Mouse (Mus musculus) Muller cell, postnatal 12 days (primary cell): Measurements from ENCODE around the gene Opcml.
A peak's percentile ranks its signal among the peaks of the same experiment; 100 is the strongest.

Source experiments
- DNase-seq: peaks from one replicate; pipeline ENCODE4 v3.0.0-alpha.2; 2015; ENCODE audit errors: inconsistent ontology term

The Opcml gene

DNA sequence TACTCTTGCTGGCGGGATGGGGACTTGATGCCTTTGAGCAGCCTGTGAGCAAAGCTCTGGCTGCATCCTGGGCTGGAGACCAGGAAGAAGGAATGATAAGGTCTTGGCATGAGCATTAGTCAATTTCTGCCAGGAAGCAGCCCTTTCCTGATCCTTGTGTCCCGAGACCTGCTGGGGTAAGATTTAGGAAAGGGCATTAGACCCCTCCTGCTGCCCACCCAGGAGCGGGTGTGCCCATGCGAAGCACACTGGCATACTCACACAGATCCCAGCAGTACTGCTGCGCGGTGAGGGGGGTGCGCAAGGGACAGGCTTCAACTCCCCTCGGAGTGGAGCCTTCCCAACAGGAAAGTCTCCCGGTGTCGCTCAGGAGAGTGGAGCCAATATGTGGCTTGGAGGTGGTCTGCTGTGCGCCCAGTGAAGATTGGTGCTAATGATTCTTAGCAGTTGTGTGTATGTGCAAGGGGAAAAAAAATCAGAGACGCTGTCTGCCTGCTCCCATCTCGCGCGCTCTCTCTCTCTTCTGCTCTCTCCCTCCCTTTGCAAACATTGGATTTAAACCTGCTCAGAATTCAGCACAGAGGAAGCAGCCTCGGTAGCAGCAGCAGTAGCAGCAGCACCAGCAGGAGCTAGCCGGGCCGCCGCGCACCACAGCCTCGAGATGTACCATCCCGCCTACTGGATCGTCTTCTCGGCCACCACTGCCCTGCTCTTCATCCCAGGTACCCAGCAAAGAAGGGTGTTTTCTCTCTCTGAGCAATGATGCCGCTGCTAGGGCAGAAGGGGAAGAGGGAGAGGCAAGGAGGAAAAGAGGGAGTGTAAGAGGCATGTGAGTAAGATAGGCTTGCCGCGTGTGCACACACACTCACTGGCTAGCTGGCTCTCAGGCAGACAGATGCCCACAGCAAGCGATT lies at the start of gene Opcml:
Opcml (plus strand) TSS at position 51 of the 914 bp plus-strand sequence.
- peak; percentile 51 for DNase-seq

DNA sequence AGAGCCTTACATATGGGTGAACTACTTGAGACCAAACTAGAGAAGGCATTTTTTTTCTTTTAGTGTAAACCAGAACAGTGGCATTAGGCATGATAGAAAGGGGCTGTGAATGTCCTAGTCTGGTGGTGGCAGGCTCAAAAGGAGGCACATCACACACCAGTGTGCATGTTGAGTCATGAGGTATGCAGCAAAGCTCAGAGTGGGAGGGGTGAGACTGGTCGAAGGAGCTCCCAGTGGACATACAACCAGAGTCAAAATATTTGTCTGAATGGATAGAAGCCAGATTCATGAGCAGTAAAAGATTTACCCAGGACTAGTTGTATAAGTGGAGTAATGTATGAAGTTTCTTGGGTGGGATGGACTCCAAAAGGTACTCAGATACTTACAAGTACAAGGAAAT lies 31.9 kb upstream of the Opcml start:
- peak; percentile 9 for DNase-seq

DNA sequence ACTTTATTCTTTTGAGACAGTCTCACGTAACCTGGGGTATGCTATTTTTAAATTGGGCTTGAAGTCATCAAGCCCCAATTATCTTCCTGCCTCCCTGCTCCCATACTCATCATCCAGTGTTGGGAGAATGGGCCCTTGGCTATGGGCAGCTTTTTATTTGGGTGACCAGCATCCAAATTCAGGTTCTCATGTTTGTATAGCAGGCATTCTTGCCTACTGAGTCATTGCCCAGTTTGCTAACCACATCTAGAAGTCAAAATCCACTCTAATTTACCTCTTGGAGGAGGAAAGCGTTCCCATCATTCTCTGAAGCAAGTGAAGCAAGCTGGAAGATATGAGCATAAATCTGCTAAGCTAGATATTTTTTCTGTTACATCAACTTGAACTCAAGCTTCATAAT lies 29.4 kb upstream of the Opcml start:
- DNase-seq = peak; percentile 84

DNA sequence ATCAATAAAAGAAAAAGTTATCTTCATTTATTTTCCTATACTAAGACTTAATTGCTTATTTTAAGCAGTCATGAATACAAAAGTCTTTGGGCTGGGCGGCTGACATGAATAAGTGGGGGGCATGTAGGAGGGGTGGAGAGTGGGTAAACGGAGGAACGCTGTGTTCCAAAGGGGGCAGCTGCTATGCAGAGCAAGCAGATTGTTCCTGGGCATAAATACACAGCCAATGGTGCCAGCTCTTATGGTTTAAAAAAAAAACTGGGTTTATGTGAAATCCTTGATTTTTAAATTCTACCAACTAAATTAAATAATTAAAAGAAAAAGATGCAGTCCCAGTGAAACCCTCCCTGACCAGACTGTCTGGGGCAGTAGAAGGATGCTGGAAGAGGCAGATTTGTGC lies 24.1 kb upstream of the Opcml start:
- no peak for DNase-seq

DNA sequence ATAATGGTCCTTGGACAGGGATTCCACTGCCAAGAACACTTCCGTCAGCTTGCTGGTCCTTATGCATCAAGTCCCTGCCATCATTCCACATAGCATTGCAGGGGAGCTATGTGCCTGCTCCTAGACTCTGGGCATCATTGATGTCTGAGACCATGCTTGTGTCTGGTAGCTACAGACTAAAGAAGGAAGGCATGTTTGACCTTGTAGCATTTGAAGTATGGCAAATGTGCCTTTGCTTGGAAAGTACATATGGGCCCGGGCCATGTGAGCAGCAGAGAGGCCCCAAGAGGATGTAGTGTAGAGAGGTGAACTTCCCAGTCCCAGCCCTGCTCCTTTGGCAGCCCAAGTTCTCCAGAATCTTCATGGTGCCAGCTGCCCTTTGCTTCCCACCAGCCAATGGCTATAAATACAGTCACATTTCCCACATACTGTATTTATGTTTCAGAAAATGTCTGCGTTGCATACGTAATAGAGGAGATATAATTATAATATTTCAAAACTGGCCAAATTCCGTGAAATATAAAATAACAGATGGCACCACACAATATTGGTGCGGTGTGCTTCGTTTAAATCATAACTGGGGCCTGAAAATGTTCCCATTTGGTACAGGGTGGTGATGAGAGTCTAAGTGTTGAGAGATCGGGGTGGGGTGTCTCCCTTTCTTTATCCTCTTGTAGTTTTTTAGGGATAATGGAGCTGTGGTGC lies 23.2 kb upstream of the Opcml start:
- DNase-seq = no peak

DNA sequence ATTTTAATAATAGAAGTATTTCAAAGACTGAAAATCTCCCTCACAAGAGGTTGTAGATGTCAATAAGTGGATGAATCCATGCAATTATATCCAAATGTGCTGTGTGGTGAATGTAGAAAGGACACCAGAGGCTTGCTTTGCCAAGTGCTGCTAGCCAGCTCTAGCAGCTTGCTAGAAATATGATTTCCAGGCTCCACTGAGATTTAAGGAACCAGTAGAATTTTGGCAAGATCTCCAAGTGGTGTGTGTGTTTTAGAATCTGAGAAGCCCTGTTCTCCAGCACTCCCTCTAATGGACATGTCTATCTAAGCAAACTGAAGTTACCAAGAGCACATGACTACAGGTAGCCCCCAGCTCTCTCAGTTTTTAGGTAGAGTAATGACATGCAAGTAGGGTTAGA lies 21.8 kb upstream of the Opcml start:
- no peak for DNase-seq

DNA sequence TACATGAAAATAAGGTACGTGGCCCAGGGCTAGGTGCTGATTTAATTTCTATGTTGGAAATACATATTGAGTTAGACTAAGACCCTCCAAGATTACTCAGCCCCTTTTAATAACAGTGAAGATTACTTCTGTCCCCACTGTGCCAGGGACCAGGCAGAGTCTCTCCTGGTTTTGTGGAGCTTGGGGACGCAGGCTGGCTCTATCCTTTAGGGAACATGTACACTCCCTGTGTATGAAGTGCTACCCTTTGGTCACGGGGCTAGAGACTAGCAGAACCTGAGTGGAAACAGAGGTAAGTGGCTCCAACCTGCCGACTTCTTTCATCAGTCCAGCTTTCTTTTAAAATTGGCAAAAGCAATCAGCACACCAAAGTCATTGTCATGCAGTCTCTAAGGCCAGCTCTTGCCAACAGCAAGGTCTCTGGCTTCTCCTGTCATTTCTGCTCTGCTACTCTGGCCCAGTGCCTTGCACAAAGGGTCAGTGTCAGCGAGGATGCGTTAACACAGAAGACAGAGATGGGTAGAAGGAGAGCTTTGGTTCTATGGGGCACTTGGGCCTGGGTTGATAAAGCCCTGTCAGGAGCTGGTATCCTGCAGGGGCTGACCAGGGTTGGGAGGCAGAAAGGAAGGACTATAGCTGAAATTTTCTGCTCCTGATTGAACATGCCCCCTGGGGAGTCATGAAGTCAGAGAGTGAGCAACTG lies 9.1 kb upstream of the Opcml start:
- DNase-seq = no peak

DNA sequence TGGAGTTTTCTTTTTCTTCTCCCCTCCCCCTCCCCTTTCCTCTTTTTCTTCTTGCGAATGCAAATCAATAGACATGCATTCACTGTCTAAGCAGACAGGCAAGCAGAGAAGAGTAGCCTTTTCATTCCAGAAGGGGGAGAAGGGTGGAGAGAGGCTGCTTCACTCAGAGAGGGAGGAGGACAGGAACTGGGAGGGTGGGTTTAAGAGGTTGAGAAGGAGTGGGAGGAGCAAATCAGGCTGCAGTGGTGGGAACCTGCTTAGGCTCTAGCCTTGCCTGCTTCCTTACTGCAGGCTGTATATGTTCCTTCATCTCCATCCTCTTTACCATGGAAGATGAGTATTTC lies 8.6 kb upstream of the Opcml start:
- DNase-seq = no peak

DNA sequence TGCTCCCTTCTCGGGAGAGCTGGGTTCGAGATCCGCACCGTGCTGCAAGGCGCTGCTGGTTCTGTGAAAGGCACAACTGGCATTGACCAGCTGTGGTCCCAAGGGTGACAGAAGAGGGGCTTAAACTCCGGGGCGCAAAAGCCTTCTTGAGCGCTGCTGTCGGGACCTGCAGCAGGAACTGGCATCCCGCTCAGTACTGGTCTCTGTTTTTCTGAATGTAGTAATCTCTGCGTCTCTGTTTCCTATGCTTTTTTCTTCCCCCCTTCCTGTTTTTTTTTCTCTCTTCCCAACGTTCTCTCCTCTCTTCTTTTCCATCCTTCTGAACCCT lies 1.0 kb downstream of the Opcml start:
- DNase-seq = no peak

DNA sequence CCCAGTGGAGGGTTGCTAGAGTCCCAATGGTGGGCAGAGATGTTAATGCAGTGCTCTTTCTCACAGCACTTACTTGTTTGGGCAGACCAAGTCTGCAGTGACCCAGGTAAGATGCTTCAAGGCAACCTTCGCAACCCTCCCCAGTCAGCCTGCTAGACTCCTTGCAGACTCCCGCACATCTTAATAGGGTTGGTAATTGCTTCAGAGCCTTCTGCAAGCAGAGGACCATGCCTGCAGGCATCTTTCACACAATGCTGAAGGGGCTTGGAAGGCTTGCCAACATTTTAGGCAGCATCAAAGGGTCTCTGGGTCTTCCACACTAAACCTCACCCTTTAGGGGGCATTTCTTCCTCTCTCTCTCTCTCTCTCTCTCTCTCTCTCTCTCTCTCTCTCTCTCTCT lies 1.7 kb downstream of the Opcml start:
- DNase-seq = no peak

DNA sequence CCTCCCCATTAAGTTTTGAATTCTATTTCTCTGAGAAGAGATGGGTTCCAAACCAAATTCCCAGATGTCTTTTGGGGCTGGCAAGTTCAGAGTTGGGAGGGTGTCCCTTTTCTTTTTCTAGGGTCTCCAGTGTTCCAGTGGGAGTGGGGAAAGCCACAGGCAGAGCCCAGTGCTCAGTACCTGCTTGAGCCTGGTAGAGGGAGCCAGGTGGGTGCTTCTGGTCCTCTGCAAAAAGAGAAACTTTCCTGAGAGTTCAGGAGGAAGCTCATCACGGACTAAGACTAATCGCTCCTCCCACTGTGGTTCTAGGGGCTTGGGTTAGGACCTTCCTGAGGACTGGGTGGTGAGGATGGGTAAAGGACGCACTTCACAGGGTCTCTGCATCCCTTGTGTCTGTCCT lies 2.4 kb downstream of the Opcml start:
- DNase-seq = no peak

DNA sequence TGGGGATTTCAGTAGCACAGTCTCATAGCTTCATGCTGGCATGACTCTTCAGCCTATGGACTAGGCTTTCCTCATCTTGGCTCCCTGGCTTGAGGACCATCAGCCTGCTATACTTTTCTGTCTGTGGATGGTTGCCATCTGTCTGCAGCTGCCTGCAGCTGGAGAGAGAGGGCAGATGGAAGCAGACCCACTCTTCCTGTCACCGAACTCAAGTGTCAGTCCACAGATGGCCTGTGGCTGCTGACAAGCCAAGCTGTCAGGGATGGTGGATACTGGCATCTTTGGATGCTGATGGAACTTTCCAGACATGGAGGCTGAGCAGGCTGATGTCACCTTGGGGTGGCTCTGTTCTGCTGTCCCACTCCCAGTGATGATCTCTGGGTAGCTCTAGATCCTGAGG lies 6.0 kb downstream of the Opcml start:
- DNase-seq = no peak

DNA sequence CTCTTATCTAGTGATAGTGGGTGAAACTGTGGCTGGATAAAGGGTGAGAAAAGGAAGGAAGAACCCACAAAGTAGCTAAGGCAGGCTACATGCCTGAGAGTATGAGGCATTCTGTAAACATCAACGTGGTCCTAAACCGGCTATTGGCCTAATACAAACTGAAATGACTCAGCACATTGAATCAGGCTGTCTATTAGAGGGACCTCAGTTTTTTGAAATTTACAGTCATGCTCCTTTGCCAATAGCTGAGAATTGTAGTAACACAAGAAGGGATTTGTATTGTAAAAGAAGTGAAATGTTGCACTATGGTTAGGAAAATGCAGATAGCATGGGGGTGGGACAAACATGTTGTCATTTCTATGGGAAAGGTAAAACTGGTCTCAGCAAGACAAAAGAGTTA lies 10.4 kb downstream of the Opcml start:
- peak; percentile 52 for DNase-seq

DNA sequence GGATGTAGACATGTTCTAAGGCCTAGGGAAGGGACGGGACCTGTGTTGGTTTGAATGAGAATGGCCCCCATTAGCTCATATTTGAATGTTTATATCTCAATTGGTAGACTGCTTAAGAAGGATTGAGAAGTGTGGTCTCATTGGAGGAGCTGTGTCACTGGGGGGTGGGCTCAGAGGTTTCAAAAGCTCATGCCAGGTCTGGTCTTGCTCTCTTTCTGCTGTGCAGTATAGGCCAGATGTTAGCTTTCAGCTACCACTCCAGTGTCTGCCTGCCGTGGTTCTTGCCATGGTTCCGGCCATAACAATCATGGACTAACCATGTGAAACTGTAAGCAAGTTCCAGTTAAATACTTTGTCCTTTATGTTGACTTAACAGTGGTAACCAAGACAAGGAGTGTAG lies 11.2 kb downstream of the Opcml start:
- DNase-seq = no peak

DNA sequence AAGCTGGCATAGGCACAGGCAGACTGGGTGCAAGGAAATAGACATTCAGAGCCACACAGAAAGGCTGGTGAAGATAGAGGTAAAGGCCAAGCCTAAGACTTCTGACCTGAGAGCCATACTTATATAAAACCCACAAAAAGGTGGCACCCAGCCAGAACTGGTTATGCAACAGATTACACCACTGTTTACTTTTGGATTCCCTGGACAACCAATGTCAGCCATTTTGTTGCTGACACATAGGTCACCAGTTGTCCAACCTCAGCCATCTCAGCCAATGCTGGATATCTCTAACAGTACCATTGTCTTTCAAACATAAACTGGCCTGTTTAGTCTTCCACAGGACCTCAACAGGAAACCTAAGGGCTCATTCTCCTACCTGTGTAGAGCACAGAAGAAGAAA lies 11.8 kb downstream of the Opcml start:
- DNase-seq = no peak

DNA sequence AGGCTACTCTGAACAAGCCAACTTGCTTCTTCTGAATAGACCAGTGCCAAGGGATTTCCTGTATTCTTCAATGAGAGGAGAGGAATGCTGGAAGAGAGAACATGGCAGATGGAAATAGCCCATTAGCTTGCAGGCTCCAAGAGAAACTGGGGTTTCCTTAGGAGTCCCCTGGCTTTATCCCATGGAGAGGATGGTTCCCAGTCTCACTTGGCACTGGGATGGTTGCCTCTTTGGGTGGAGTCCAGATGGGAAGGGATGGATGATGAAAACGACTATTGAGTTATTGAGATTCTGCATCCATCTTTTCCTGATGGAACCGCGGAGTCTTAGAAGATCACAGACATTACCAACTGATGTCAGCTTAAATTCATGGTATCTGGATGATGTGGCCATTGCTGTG lies 13.9 kb downstream of the Opcml start:
- DNase-seq = no peak

DNA sequence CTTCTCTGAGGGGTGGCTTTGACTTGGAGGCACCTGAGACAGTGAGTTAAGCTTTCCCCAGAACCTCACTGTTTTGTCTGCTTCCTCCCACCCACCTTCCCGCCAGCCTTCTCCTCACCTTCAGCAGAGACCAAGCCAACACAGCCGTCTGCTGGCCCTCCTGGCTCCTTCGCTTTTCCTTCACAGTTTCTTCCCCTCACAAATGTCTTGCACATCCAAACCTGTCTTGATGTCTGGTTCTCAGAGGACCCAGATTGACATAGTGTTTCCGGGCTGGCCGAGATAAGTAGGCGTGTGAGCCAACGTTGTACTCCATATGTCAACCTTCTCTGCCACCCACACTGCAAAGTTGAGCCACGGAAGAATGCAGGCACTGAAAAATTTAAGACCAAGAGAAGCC lies 19.2 kb downstream of the Opcml start:
- DNase-seq = no peak

DNA sequence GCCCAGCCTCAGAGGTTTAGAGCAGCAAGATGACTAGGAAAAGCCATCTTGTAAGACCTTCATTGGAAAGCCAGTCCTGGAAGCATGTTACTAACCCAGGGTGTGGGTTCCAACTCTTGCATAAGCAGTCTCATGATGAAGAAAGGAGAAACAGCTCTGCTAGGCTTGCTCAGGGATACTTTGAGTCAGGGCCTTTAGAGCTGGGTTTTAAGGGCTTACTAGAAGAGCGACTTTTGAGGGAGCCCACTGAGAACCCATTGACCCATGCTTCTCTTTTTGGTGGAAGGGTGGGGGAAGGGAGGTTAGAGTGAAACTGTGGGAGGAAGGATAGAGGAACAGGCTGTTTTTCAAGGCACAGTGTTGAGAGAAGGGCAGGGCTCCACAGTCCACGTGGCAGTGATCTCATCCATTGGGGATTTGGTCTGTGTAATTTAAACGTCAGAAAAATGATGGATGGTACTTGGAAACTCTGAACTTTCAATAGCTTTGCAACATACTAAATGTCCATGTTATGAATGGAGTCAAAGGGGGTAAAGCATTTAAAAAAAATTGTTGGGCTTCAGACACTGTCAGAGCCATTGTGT lies 22.7 kb downstream of the Opcml start:
- DNase-seq = no peak

DNA sequence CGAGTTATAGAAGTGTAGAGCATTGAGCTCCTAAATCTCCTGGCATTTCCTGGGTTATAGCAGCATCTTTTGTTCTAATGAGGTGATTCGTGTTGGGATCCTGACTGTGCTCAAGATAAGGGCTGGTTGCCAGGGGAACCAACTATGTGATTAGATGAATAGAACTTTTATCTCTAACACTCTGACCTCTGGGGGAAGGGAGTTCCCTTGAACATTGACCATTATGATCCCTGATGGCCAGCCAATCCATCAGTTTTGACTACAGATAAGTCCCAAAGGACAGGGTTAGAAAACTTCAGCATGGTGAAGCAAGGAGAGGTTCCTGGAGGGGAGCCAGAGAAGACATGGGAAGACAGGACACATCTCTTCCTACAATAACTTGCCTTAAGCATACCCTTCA lies 23.6 kb downstream of the Opcml start:
- DNase-seq = no peak

DNA sequence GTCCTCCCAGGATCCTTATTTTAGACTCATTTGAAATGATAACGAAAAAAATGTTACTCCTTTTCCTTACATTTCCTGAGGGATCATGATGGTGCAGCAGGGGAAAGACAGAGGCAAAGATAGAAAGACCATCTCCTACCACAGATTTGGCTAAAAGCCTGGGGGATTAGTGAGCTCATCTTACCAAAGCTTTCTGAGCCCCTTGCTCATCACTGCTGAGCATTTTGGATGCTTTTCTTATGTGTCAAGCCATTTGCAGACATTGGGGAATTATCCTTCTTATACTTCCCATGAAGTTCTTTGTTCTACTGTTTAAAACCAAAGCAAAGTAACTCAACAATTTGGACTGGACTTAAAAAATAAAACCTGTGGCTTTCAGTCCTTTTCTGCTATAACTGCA lies 30.6 kb downstream of the Opcml start:
- peak; percentile 26 for DNase-seq

DNA sequence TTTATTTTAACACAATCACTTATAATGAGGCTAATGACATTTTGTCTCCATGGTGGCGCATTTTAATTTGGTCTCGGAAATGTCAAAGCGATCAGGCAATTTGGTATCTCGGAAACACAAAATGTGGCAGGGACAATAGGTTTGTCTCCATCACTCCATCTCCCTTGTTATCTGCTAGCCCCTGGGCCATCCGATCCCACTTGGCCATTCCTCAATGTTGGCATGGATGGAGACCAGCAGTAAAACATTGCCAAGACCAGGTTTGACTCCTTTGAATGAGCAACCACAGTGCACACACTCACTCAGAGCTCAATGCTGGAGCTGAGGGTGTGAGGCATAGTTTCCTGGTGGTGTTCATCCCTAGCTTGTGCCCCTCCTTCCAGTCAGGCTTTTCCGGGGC lies 32.1 kb downstream of the Opcml start:
- no peak for DNase-seq

DNA sequence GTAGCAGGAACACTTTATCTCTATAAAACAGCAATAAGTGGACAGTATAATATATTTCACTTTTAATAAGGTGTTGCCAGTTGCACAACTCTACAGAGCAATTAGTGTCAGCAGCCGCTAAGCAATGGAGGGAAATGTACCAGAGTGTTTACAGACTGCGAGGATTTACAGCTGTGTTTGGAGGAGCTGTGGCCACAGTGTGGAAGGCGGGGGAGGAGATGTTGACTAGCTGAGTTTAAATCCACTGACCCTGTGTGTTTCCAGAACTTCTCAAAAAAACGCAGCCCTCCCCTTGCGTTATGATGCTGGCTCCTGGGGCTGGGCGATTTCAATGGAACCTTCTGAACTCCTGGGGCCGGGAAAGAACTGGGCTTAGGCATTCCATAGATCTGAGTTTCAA lies 33.8 kb downstream of the Opcml start:
- no peak for DNase-seq

DNA sequence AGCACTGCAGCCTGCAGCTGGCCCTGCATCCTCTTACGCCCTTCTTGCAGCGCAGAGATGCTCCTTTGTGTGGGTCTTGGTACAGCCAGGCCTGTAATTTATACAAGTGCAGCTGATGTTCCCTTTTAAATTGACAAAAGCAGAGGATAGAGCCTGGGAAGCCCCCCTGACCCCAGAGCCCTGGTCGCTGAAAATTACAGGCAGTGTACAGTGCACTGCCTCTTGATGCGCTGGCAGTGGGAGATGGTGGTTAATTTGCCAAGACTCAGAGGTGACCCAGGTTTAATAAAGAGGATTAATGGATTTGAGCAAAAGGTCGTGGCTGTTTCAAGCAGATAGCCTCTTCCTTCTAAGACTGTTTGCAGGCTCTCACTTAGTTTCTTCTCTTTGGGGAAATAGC lies 39.9 kb downstream of the Opcml start:
- DNase-seq = no peak
